Mouse (Mus musculus): Measurements from ENCODE around the gene Adgre5. TPM values are rescaled to one million over a fixed set of nuclear protein-coding genes. Genes with fewer than 3 reads are reported as not detected.

Gene Adgre5
- total RNA-seq (2023) = 1,138 and 1,301 TPM in 2 replicates

DNA sequence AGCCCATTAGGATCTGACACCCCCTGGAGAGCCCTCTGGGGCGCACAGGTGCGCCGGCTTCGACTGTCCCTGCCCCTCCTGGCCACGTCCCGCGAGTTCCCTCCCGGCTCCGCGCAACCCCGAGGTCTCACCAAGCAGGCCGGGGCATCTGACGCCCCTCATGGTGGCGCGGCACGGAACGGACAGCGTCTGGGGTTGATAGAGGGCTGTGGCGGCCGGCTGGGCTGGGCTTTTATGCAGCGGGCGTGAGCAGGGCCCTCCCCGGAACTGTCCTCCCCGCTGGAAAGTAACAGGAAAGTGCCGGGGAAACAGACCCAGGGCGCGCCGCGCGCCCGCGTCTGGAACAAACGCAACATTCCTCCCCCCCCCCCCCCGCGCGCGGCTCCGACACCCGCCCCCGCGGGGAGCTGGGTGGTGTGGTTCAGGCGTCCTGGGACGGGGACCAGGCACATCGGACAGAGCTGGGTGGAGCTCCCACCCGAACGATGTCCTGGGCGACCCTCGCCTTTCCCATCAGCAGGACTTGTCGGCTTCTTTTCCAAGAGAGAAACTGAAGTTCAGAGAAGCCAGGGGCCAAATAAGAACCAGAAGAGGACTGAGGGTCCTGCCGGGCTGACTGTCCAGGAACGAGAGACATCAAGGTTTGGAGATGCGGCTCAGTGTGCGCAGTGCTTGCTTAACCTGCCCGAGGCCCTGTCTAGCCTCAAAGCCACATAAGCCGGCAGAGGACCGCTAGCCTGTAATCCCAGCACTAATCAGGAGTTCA lies at the start of gene Adgre5:
TSS of gene Adgre5 (minus strand) at position 351 of the 766 bp plus-strand sequence.

DNA sequence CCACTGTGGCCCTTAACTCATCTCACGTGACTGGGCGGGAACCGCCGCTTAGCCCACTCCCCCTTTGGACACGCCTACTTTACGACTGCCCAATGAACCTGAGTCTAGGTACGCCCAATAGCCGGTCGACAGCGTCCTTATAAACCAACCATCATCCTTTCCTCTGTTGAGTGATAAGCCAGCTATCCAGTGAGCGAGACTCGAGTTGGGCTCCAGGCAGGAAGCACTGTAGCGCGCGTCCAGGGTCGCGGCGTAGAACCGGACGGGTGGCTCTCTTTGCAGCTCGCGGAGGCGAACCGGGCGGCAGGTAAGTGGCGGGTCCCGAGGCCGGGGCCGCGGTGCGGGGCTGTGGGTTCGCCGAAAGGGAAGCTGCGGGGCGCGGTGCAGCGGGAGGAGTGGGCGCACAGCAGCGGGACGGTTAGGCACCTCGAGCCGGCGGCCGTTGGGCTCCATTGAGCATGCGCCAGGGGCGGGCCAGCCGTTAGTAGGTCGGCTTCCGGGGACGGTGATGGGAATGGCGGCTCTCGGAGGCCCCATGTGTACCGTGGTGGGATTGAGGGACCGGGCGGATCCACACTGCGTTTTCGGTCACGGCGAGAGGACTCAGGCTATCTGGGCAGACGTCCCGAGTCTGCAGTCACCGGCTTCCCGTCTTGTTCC lies 26.0 kb downstream of the Adgre5 start, which contains the start of gene Ddx39:
TSS of gene Ddx39 (plus strand) at position 147 of the 660 bp plus-strand sequence.

DNA sequence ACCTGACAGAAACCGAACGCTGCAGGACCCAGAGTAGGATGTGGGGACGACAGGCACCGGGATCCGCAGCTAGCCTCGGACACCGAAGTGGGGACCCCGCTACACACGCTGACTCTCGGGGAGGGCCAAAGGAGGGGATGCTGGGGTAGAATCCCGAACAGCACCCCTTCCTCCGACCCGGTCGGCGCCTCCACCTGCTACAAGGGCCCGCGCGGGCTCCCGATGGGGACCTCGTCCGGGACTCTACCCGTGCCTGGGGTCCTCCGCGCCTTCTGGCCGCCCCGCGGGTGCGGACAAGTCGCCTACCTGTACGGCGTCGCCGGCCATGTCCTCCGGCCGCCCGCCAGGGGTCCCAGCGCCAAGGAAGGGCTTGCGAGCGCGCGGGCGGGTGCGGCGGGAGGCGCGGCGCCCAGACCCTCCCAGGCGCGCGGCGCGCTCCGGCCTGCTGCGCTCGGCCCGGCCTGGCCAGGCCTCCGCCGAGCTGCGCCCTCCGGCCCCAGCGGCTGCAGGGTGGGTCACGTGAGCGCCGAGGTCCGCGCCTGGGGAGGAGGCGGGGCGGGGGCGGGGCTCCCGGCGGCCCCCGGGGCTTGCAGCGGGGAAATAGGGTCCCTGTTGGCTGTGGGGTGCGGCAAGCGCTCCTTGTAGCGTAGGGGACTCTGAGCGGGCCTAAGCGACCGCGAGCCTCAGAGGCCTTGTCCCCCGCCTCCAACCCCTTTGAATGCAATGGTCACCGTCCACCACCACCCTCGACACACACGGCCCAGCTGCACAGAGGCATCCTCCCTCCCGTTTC lies 42.3 kb downstream of the Adgre5 start, which contains the start of gene Pkn1:
TSS of gene Pkn1 (minus strand) at position 519 of the 793 bp plus-strand sequence.

Other genes with a start within 250 kb of the Adgre5 start
- gene Olfr370, start 205.5 kb downstream of the Adgre5 start, total RNA-seq (2023) = not detected in 2 replicates
- 123 and 125 TPM in 2 replicates for gene Ndufb7, start 174.7 kb downstream of the Adgre5 start, total RNA-seq (2023)
- 365 and 380 TPM in 2 replicates for gene Tecr, start 133.4 kb downstream of the Adgre5 start, total RNA-seq (2023)
- gene Dnajb1, start 133.1 kb downstream of the Adgre5 start, total RNA-seq (2023) = 58.1 and 75.3 TPM in 2 replicates
- 20.3 and 27.2 TPM in 2 replicates for gene Gipc1, start 88.6 kb downstream of the Adgre5 start, total RNA-seq (2023)
- gene Ptger1, start 74.6 kb downstream of the Adgre5 start, total RNA-seq (2023) = 0.19 and 0.25 TPM in 2 replicates
- gene Pkn1, start 42.1 kb downstream of the Adgre5 start, total RNA-seq (2023) = 260 and 307 TPM in 2 replicates
- 36.3 and 48.8 TPM in 2 replicates for gene Ddx39, start 26.1 kb downstream of the Adgre5 start, total RNA-seq (2023)
- gene Adgrl1, start 158.8 kb upstream of the Adgre5 start, total RNA-seq (2023) = 1.8 and 2.1 TPM in 2 replicates
- 0.16 TPM in 1 of 2 replicates, not detected in the other for gene Gm10644, start 213.9 kb upstream of the Adgre5 start, total RNA-seq (2023)
- 39.2 and 41.4 TPM in 2 replicates for gene Asf1b, start 214.2 kb upstream of the Adgre5 start, total RNA-seq (2023)
- gene Prkaca, start 231.7 kb upstream of the Adgre5 start, total RNA-seq (2023) = 29.2 and 30.6 TPM in 2 replicates

Data from neutrophil, adult 65 days (primary cell).